Mouse (Mus musculus) lung, adult 2 months (tissue): ENCODE results near the gene Npc1l1.

Experiments
- CTCF ChIP-seq: fragments of 200-500 bp; IDR thresholded peaks from 2 replicates; pipeline ENCODE4 v1.5.1; 2011; ENCODE audit warnings: mild to moderate bottlenecking, low read length, control low read depth; ENCODE audit not compliant: insufficient read depth
- POLR2A ChIP-seq: fragments of 200-500 bp; IDR thresholded peaks from 2 replicates; pipeline ENCODE4 v1.6.1; 2011; ENCODE audit warnings: low read depth, mild to moderate bottlenecking, control low read depth, low read length, borderline replicate concordance; ENCODE audit errors: extremely low read depth

DNA sequence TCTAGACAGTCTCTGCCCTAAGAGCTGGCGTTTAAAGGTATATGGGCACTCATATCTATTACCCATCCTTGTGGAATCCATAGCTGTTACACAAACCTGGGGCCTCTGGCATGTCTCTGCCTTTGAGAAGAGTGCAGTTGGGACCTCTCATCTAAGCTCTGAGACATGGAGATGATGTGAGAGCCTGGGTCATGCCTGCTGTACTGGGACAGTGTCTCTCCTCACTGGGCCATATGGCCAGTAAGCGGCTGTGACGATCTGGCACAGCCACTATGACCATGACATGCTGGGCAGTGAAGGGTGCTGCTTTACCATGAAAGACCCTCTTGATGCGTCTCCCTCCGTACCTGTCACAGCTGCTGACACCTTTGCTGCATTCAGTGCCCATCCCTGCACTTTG lies 22.3 kb upstream of the Npc1l1 start:
- TF ChIP-seq CTCF (no peak), POLR2A (no peak)
